Mouse (Mus musculus) gastrocnemius, adult 2 months (tissue): ENCODE results near the gene Gulp1. TPM values are rescaled to one million over a fixed set of nuclear protein-coding genes. Genes with fewer than 3 reads are reported as not detected.
A peak's percentile ranks its signal among the peaks of the same experiment; 100 is the strongest.

Experiments
- DNase-seq: peaks from one replicate; pipeline ENCODE4 v3.0.0; 2022
- H3K27ac ChIP-seq: fragments of 200-600 bp; 2 replicates; pipeline ENCODE4 v1.8.1; 2022; ENCODE audit warnings: mild to moderate bottlenecking
- H3K4me3 ChIP-seq: fragments of 200-600 bp; 2 replicates; pipeline ENCODE4 v1.8.1; 2022; ENCODE audit warnings: mild to moderate bottlenecking, moderate library complexity
- CTCF ChIP-seq: fragments of 200-600 bp; IDR thresholded peaks from 2 replicates; pipeline ENCODE4 v1.8.1; 2022; ENCODE audit warnings: antibody characterized with exemption, mild to moderate bottlenecking, moderate library complexity
- intact Hi-C: fragments of 180-260 bp; cut with DNase I; formaldehyde crosslinking; loops from one replicate; pipeline ENCODE4 v1.15.1; 2025
- total RNA-seq, 2 experiments: library from RNA; stranded (reverse); gene quantifications; 2 replicates each; pipeline ENCODE4 v1.2.3; 2021

The Gulp1 gene
- total RNA-seq, 2 experiments from 2014 or later: 3.8 to 5.5 TPM

GRCm38 (mm10) chr1:44598312-44598711 lies 47.0 kb downstream of the Gulp1 start:
- TF ChIP-seq CTCF: no peak
- no peak for DNase-seq
- Histone ChIP-seq H3K4me3 (no peak overlapping the region), H3K27ac (no peak overlapping the region)
- intact Hi-C loops: no loop called here

GRCm38 (mm10) chr1:44613294-44614041 lies 62.2 kb downstream of the Gulp1 start:
- DNase-seq: no peak
- intact Hi-C loops: no loop called here
- Histone ChIP-seq H3K4me3 (no peak overlapping the region), H3K27ac (no peak overlapping the region)
- no peak for TF ChIP-seq CTCF

GRCm38 (mm10) chr1:44618751-44619150 lies 67.4 kb downstream of the Gulp1 start:
- no peak overlapping the region for H3K27ac ChIP-seq
- no peak for TF ChIP-seq CTCF
- intact Hi-C loops: no loop called here
- H3K4me3 ChIP-seq: no peak overlapping the region
- DNase-seq: no peak

GRCm38 (mm10) chr1:44634481-44634880 lies 83.2 kb downstream of the Gulp1 start:
- Histone ChIP-seq H3K27ac (no peak overlapping the region), H3K4me3 (no peak overlapping the region)
- no peak for TF ChIP-seq CTCF
- DNase-seq: no peak
- intact Hi-C loops: no loop called here

GRCm38 (mm10) chr1:44645678-44646276 lies 94.5 kb downstream of the Gulp1 start:
- DNase-seq: no peak
- no peak overlapping the region for H3K4me3 ChIP-seq
- TF ChIP-seq CTCF: no peak
- no peak overlapping the region for H3K27ac ChIP-seq
- intact Hi-C loops: no loop called here

- peak; percentile 16 for DNase-seq
- no peak overlapping the region for H3K27ac ChIP-seq
- intact Hi-C loops: no loop called here
- no peak overlapping the region for H3K4me3 ChIP-seq
- no peak for TF ChIP-seq CTCF
These were observed 127.7 kb downstream of the Gulp1 start for GRCm38 (mm10) chr1:44678974-44679373.

- no peak for TF ChIP-seq CTCF
- H3K4me3 ChIP-seq: no peak overlapping the region
- no peak overlapping the region for H3K27ac ChIP-seq
- no peak for DNase-seq
- intact Hi-C loops: no loop called here
These were observed 128.1 kb downstream of the Gulp1 start for GRCm38 (mm10) chr1:44679415-44679814.

- no peak for TF ChIP-seq CTCF
- intact Hi-C loops: no loop called here
- no peak overlapping the region for H3K27ac ChIP-seq
- DNase-seq: no peak
- no peak overlapping the region for H3K4me3 ChIP-seq
These were observed 131.2 kb downstream of the Gulp1 start for GRCm38 (mm10) chr1:44682556-44682955.

- H3K27ac ChIP-seq: no peak overlapping the region
- H3K4me3 ChIP-seq: no peak overlapping the region
- intact Hi-C loops: no loop called here
- no peak for TF ChIP-seq CTCF
- DNase-seq: no peak
These were observed 132.4 kb downstream of the Gulp1 start for GRCm38 (mm10) chr1:44683723-44684122.

- no peak for DNase-seq
- intact Hi-C loops: no loop called here
- Histone ChIP-seq H3K4me3 (no peak overlapping the region), H3K27ac (no peak overlapping the region)
- TF ChIP-seq CTCF: no peak
These were observed 169.6 kb downstream of the Gulp1 start for GRCm38 (mm10) chr1:44720785-44721410.

GRCm38 (mm10) chr1:44741256-44741655 lies 189.9 kb downstream of the Gulp1 start:
- peak; percentile 62 for TF ChIP-seq CTCF
- DNase-seq: peak; percentile 13
- H3K4me3 ChIP-seq: no peak overlapping the region
- intact Hi-C loops: loop anchor here (5.0 to 10.0 kb wide), 2 partner anchors 186 to 514 kb away; partner anchors contain the start of gene Gulp1
- no peak overlapping the region for H3K27ac ChIP-seq

- Histone ChIP-seq H3K4me3 (no peak overlapping the region), H3K27ac (no peak overlapping the region)
- intact Hi-C loops: loop anchor here (2.0 to 10.0 kb wide), 5 partner anchors 191 to 1021 kb away; partner anchors contain the start of gene Gulp1
- peak; percentile 92 for TF ChIP-seq CTCF
- peak; percentile 43 for DNase-seq
These were observed 194.4 kb downstream of the Gulp1 start for GRCm38 (mm10) chr1:44745711-44746110.
